Mouse (Mus musculus) embryo, embryonic 10 days (tissue): ENCODE measurements around the gene Hsdl2.
"Not testable (repeated sequence)": the region's sequence is repeated elsewhere in the genome, so short reads cannot be mapped to it uniquely, and the experiment has no call there.

Experiments used
- DNase-seq: peaks from one replicate; pipeline ENCODE4 v3.0.0-alpha.2; 2015; ENCODE audit warnings: low spot score

Hsdl2 gene

GRCm38 (mm10) chr4:59565571-59566188, 15.7 kb upstream of the Hsdl2 start:
- DNase-seq = no peak

- DNase-seq = no peak
Observed at GRCm38 (mm10) chr4:59567576-59568260, 13.6 kb upstream of the Hsdl2 start.

GRCm38 (mm10) chr4:59569538-59569937, 11.8 kb upstream of the Hsdl2 start:
- DNase-seq = peak; percentile 81

DNA sequence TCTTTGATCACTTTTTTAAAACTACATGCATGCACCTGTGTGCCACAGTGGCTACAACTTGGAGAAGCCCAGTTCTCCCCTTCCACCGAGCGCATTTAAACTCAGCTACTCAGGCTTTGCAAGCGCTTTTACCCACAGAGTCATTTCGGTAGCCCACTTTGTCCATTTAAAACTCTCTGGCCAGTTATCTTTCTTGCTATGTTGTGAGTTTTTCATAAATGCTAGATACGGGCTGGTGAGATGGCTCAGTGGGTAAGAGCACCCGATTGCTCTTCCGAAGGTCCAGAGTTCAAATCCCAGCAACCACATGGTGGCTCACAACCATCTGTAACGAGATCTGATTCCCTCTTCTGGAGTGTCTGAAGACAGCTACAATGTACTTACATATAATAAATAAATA, 10.8 kb upstream of the Hsdl2 start:
- DNase-seq = not testable (repeated sequence)

DNA sequence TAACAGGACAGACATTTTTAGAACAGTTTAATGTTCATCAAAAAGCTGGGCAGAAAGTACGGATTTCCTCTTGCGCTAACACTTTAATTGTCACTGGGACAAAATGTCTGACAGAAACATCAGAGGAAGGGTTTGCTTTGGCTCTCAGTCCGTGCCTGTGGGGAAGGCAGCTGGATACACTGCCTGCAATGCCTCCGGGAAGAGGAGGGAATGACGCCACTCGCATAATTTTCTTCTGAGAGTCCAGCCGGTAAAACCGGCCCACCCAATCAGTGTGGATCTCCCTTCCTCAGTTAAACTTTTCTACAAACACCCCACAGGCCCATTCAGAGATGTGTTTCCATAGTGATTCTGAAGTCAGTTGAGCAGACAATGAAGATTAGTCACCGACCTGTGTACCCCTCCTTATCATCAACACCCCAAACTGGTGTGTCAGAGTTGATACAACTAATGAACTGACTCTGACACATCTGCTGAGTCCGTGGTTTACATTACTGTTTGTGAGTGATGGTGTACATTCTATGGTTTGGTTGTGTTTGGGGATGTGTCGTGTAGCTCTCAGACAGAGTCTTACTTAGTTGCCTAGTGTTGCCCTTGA, 8.7 kb upstream of the Hsdl2 start:
- no peak for DNase-seq

GRCm38 (mm10) chr4:59575184-59575958, 6.0 kb upstream of the Hsdl2 start:
- no peak for DNase-seq

- DNase-seq = peak; percentile 47
Observed at GRCm38 (mm10) chr4:59580495-59581281, 675 bp upstream of the Hsdl2 start.

GRCm38 (mm10) chr4:59582186-59582585, 823 bp downstream of the Hsdl2 start:
- DNase-seq = peak; percentile 7

DNA sequence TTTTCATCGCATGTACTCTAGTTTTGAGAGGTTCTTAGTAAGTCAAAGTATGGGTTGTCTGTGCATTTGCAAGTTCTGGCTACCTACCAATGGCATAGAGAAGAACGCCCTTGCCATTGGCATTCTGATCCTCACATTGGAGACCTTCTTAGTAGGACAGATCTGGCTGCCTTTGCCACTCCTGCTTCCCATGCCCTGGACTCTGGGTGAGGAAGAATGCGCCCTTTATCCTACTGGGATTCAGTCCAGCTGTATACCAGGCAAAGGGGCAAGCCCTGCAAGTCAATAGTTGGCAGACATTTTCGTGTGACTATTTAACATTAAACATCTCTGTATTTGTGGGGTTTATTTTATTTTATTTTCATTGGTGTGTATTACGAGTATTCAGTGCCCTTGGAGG, 3.7 kb downstream of the Hsdl2 start:
- no peak for DNase-seq

GRCm38 (mm10) chr4:59587215-59587871, 6.0 kb downstream of the Hsdl2 start:
- DNase-seq = no peak

DNA sequence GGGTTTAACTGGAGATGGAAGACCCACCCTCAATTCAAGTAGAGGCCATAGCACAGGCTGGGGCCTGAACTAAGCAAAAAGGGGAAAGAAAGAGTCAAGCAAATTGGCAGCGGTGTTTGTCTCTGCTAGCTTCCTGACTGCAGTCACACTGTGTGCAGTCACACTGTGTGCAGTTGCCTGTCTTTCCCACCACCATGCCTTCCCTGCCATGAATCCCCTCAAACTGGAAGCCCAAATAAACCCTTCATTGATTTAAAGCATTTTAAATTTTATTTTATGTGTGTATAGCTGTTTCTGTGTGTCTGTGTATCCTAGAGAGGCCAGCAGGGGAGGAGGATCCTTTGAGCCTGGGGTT, 6.5 kb downstream of the Hsdl2 start:
- DNase-seq = no peak

- no peak for DNase-seq
Observed at GRCm38 (mm10) chr4:59594614-59595013, 13.3 kb downstream of the Hsdl2 start.

DNA sequence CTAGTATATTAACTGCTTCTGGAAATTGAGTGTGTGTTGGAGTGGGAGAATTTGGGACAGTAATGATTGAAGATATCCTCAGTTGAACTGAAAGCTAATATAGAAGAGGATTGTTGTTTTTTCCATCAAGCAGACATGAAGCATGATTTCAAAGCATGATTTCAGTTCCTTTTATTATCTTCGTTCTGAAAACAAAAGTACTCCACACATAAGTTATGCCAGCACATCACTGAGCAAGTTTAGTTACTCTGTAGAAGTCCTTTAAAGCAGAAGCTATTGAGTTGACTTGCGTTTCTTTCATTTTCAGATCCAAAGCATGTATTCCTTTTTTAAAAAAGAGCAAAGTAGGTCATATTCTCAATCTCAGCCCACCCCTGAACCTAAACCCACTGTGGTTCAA, 15.2 kb downstream of the Hsdl2 start:
- DNase-seq = no peak

- DNase-seq = no peak
Observed at GRCm38 (mm10) chr4:59602704-59603103, 21.3 kb downstream of the Hsdl2 start.

GRCm38 (mm10) chr4:59604892-59605291, 23.5 kb downstream of the Hsdl2 start:
- no peak for DNase-seq

DNA sequence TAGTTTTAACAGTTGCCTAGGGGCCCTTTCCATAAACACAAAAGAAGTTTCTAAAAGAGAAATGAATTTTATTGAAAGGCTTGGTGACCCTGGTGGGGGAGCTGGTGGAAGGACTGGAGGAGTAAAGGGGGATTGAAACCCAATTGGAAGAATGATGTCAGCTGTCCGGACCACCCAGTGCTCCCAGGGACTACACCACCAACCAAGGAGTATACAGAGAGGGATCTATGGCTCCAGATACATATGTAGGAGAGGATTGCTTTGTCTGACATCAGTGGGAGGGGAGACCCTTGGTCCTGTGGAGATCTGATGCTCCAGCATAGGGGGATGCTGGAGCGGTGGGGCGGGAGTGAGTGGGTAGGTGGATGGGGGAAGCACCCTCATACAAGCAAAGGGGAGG, 24.1 kb downstream of the Hsdl2 start:
- DNase-seq = no peak

GRCm38 (mm10) chr4:59610411-59610810, 29.0 kb downstream of the Hsdl2 start:
- DNase-seq = no peak

- DNase-seq = peak; percentile 35
Observed at GRCm38 (mm10) chr4:59614986-59615385, 33.6 kb downstream of the Hsdl2 start.

DNA sequence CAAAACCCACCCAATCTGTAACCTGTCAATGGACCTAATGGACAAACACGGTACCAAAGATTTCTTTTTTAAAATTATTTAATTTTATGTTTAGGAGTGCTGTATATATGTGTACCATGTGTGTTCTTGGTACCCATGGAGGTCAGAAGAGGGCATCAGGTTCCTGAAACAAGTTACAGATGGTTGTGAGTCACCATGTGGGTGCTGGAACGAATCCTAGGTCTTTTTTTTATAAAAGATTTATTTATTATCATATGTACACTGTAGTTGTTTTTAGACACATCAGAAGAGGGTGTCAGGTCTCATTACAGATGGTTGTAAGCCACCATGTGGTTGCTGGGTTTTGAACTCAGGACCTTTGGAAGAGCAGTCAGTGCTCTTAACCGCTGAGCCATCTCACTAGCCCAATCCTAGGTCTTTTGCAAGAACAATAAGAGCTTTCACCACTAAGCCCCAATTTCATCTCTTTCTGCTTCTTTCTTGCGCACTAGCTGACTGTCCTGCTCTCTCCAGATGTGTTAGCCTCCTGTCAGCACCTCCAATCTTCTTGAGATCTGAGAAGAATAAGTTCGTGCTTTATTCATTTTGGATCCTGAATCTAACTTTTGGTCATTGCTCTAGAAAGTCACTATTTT, 38.4 kb downstream of the Hsdl2 start:
- no peak for DNase-seq

GRCm38 (mm10) chr4:59625676-59625997, 44.3 kb downstream of the Hsdl2 start:
- no peak for DNase-seq
